Mouse (Mus musculus) thymus, adult 18-20 months (tissue): ENCODE measurements around the gene Osbpl3.
"Not testable (repeated sequence)": the region's sequence is repeated elsewhere in the genome, so short reads cannot be mapped to it uniquely, and the experiment has no call there.

ENCODE experiments used
- DNase-seq, 2 experiments: peaks; one replicate each; pipeline ENCODE4 v3.0.0; 2022; ENCODE audit warnings: mixed read lengths in 2 of 2

Gene Osbpl3

DNA sequence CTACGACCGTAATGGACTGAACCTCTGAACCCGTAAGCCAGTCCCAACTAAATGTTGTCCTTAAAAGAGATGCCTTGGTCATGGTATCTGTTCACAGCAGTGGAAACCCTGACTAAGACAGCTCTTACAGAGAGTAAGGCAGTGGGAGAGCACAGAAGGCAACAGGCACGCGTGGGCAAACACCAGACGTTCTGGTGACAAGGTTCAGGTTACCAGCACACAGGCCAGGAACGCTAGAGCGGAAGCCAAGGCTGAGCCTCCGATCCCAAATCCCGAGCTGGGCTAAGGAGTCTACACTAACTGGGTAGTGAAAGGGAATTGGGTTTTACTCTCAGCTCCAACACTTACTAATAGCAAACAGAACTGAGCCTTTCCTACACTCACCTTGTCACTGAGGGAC, 3.8 kb downstream of the Osbpl3 start:
- DNase-seq = no peak

DNA sequence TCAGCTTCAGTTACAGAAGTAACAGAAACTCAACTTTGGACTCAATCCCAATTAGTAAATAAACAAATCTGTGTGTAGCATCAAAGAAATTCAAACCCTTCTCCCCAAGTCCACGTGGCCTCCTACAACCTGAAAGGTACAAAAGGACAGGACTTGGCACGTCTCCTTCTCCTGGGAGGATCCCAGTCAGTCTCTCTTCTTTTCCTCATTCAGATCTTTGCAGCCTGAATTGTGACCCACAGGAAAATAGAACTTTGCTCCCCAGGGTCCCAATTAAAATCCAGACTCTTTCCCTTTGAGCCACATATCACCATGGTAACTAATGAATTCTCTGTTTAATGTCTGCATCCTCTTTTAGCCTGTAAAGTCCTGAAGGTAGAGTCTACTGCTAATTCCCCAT, 10.4 kb downstream of the Osbpl3 start:
- no peak for DNase-seq

GRCm38 (mm10) chr6:50440966-50441862, 14.8 kb downstream of the Osbpl3 start:
- no peak for DNase-seq

GRCm38 (mm10) chr6:50440197-50440596, 15.8 kb downstream of the Osbpl3 start:
- DNase-seq = no peak

GRCm38 (mm10) chr6:50438900-50439299, 17.1 kb downstream of the Osbpl3 start:
- DNase-seq = not testable (repeated sequence)

GRCm38 (mm10) chr6:50437815-50438214, 18.2 kb downstream of the Osbpl3 start:
- no peak for DNase-seq

DNA sequence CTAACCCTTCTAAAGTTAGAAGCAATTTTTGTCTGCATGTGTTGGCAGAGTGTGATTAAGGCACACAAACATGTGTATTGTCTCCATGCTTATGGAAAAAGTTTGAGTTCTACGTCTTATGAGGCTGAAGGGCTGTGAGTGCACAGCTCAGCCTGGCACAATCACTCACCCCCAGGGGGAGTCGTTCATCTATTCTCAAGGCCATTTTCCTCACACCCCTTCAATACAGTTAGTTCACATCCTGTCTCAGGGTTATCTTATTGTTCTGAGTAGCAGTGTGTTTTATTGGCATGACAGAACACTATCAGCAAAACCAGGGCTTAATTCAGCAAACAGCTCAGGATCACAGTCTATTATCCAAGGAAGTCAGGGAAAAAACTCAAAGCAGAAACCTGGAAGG, 19.3 kb downstream of the Osbpl3 start:
- no peak for DNase-seq

DNA sequence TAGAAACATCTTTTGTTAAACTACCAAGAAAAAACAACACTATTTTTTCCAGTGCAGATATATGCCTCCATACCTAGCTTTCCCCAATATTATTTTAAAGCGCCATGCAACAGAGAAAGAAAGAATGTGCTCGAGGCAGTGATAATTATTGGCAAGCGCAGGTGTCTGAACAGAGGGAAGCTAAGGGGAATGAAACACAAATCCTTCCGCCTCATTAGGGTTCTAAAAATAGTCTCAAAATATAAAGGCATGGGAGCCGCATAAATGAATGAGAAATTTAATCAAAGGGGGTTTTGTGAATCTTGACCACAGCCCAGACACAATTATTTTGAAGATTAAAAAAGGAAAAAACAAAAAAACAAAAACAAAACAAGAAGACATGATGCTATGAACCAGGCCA, 23.5 kb downstream of the Osbpl3 start:
- no peak for DNase-seq

GRCm38 (mm10) chr6:50429299-50429698, 26.7 kb downstream of the Osbpl3 start:
- DNase-seq = no peak

DNA sequence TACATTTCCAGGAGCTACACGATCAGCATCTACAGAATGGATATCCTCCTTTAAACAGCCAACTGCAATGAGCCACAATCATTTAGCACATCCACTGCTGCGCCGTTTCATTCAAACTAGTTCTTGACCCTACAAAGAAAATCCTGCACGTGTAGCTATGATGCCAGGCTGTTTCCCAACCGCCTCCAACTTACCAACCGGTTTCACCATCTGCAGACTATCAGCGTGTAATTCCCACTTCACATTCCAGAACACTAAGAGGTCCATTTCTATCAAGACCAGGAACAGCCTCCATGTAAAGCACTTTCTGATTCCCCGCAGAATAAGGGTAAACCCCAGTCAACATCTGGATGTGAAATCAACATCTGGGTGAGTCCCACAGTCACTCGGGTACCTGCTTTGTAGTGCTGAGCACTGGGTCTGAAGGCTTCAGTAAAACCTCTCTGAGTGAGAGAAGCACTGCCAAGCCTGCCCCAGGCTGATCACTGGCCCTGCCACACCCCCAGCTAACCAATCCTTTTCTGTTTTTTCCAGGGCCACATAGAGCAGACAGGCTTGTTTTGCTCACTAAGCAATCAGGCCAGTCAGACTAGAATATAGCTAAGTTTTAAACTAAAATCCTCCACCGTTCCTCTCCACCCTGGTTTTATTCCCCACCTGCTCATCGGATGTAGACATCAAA, 28.8 kb downstream of the Osbpl3 start:
- DNase-seq = no peak

DNA sequence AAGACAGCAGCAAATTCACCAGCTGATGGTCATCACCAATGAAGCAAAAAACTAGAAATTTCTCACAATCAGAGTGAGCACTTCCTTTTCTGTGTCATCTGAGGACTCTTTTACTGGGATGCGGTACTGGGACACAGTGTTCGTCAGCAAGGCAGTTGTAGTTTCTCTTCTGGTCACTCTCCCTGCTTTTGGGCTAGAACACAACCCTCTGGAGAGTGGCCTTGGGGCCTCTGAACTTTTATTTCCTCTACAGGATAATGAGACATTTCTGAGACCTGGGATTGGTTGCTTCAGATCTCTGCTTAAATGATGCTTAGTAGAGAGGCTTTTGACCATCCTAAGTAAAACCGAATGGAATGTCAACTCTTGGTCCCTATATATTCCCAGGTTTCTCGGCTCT, 29.4 kb downstream of the Osbpl3 start:
- DNase-seq = no peak

- no peak for DNase-seq
Measured at GRCm38 (mm10) chr6:50424271-50424670, 31.7 kb downstream of the Osbpl3 start.

GRCm38 (mm10) chr6:50420413-50420812, 35.6 kb downstream of the Osbpl3 start:
- no peak for DNase-seq

GRCm38 (mm10) chr6:50419518-50420290, 36.3 kb downstream of the Osbpl3 start:
- DNase-seq = no peak

DNA sequence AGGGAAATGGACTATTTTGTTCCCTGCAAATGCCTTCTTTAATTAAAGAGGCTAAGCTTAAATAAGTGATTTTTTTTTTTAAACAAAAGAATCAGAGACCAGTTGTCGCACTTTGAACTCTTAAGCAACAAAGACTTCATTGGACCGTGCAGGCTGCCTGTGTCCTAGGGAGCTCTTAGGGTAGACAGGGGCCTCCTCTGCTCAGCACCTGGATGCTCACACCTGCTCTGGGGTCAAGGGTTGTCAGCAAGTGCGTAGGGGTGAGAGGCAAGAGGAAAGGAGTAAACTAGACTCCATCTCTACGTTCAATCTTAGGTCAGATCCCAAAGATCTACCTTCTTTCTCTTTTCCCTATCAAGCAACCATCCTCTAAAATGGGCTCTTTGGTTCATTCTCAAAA, 37.0 kb downstream of the Osbpl3 start:
- DNase-seq = no peak

DNA sequence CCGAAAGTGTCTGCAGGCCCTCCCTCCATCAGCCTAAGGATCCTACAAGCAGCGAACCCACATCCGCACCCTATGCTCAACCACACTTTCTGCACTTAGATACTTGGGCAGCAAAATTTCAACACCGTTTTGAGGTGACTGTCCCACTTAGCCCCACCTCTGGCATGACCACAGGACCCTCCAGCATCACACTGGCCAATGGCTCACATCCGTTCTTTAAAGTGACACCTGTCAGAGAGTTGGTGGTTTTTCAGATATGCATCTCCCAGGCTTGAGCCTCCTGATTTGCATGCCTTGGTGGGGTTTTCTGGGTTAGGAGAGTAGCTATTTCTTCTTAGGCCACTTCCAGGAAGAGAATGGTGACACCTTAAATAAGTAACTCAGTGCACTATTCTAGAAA, 39.1 kb downstream of the Osbpl3 start:
- peak; percentile 11 to 36 for DNase-seq

GRCm38 (mm10) chr6:50415431-50415830, 40.6 kb downstream of the Osbpl3 start:
- no peak for DNase-seq

- no peak for DNase-seq
Measured at GRCm38 (mm10) chr6:50414547-50414946, 41.5 kb downstream of the Osbpl3 start.

DNA sequence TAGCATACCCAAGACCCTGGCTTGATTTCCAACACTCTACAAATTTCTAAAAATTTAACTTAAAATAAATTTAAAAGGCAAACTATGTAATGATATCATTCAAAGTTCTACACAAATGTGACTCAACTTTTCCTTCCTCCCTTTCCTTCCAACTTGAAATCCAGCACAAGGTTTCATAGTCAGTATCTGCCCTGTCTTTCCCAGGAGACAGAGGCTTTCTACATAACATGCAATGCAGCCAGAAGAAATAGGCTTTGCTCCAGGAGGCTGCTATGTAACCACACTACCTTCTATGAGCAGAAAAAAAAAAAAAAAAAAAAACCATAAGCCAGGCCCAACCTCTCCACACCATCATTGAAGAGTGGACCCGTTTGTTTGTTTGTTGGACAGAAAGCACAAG, 42.6 kb downstream of the Osbpl3 start:
- DNase-seq = no peak

DNA sequence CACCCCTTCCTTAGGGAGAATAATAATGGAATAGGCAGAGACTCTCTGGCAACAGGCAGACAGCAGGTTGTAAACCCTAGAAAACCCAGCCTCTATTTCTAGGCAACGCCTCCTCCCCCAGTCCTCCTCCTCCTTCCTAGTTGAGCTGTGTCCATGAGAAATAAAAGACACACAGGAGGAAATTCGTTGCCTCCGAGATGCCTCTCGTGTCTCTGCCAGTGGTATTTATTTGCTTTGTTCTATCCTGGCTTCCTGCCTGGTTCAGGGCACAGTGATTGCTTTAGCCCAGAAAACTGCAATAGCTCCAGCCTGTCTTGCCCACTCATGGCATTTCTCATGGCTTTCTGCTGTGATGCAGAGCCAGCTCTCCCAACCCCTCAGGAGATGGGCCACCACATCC, 43.8 kb downstream of the Osbpl3 start:
- no peak for DNase-seq

- no peak for DNase-seq
Measured at GRCm38 (mm10) chr6:50404698-50405097, 51.3 kb downstream of the Osbpl3 start.

GRCm38 (mm10) chr6:50403524-50403923, 52.5 kb downstream of the Osbpl3 start:
- no peak for DNase-seq

GRCm38 (mm10) chr6:50402872-50403271, 53.1 kb downstream of the Osbpl3 start:
- no peak for DNase-seq
